Mouse (Mus musculus) cerebellum, postnatal 4 days (tissue): ENCODE measurements around the gene Trim75.

Experiments
- DNase-seq, 2 experiments: peaks; one replicate each; pipeline ENCODE4 v3.0.0; 2022; ENCODE audit warnings: low spot score in 2 of 2, mixed read lengths in 1 of 2

Trim75 gene

GRCm38 (mm10) chr8:64944831-64945230, 42.8 kb downstream of the Trim75 start:
- no peak for DNase-seq

- no peak for DNase-seq
These were observed 44.7 kb downstream of the Trim75 start for GRCm38 (mm10) chr8:64942946-64943345.

GRCm38 (mm10) chr8:64941495-64941894, 46.1 kb downstream of the Trim75 start:
- peak; percentile 84 to 88 for DNase-seq

- DNase-seq: no peak
These were observed 46.6 kb downstream of the Trim75 start for GRCm38 (mm10) chr8:64941019-64941418.

GRCm38 (mm10) chr8:64934997-64935396, 52.6 kb downstream of the Trim75 start:
- no peak for DNase-seq
